ENCODE assay signal across 9 mouse cellular contexts in the genomic region with DNA sequence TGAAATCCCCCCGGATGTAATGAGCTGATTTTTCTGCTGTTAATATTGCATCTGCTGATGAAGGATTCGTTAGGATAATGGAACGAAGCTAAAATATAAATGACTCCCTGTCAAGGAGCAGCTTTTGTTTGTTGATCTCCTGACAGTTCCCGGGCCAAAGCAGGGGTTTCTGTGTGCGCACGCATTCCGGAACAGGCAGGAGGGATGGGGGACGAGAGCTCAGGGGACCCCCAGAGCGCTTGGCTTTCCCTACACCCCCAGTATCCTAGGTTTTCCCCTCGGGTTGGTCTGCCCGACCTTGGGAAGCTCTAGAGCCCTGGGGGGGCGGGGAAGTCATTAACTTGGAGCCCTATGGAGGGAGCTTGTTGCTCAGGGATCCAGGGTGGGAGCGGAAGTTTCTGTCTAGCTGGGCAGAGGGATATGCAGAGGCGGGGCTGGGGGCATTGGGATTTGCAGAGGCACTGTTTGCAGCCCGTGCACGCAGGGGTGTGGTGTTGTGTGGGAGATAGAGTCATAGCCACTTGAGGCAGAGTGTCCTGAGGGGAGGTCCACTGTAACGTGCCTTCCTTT.
DNase-seq lines count a peak whose midpoint lies in the region; ATAC-seq lines count a peak whose summit lies in the region.
"Had no signal": no experiment of that assay in that cellular context is flagged by ENCODE, and none has a peak within 500 bp of the region (broad histone marks: within the 10 kb centered on the region; RNA-seq: fewer than 3 reads in every experiment).

No protein-coding gene starts in this region.

- H3K9ac ChIP-seq in kidney, embryonic 14.5 days (ENCODE audit: low read depth, low read length): no peak overlapping the region
- no peak overlapping the region for H3K9ac ChIP-seq in hindbrain, embryonic 13.5 days
- H3K9ac ChIP-seq in midbrain, embryonic 12.5 days (replicated peaks): no peak overlapping the region

- 26% methylated on average over 17 of the region's 17 CpGs for WGBS in kidney, embryonic 14.5 days
- WGBS in hindbrain, embryonic 13.5 days: 13% methylated on average over 17 of the region's 17 CpGs
- WGBS in midbrain, embryonic 12.5 days: 13% methylated on average over 17 of the region's 17 CpGs

- H3K27me3 ChIP-seq in kidney, embryonic 14.5 days (ENCODE audit: control insufficient read depth, insufficient read depth, low read length): no peaks in the 10 kb centered on the region; the same call in none of the 2 replicates
- H3K27me3 ChIP-seq in hindbrain, embryonic 13.5 days: peaks cover 97% of the 10 kb centered on the region
- peaks cover 84% of the 10 kb centered on the region for H3K27me3 ChIP-seq in midbrain, embryonic 12.5 days

- no peak overlapping the region for H3K4me3 ChIP-seq in kidney, embryonic 14.5 days (ENCODE audit: low read length)
- H3K4me3 ChIP-seq in hindbrain, embryonic 13.5 days: no peak overlapping the region
- 0 out of 2 replicates have a peak overlapping the region, but pooled peaks have one; percentile 5 for H3K4me3 ChIP-seq in midbrain, embryonic 12.5 days
- H3K4me3 ChIP-seq: erythroblast, embryonic 14.5 days had no signal

- peak; percentile 28 for DNase-seq in embryo, embryonic 10 days (ENCODE audit: low spot score)
- DNase-seq in embryo, embryonic 9.5 days (ENCODE audit: extremely low spot score): no peak
- DNase-seq in kidney, postnatal 14 days: no peak
- DNase-seq in thymus, adult 18-20 months: no peak

- H3K27ac ChIP-seq in kidney, embryonic 14.5 days (ENCODE audit: low read depth, low read length): no peak overlapping the region
- peak overlapping the region; percentile 66 for H3K27ac ChIP-seq in hindbrain, embryonic 13.5 days
- no peak overlapping the region for H3K27ac ChIP-seq in midbrain, embryonic 12.5 days (replicated peaks)

- peak overlapping the region; percentile 11; the same call in 1 of the 2 replicates for H3K4me2 ChIP-seq in kidney, embryonic 14.5 days (replicated peaks; ENCODE audit: low read depth, low read length)
- peak overlapping the region; percentile 36 for H3K4me2 ChIP-seq in hindbrain, embryonic 13.5 days
- peak overlapping the region; percentile 38 for H3K4me2 ChIP-seq in midbrain, embryonic 12.5 days (replicated peaks)

- H3K4me1 ChIP-seq in kidney, embryonic 14.5 days (ENCODE audit: control insufficient read depth, insufficient read depth, low read length): peaks cover 21% of the 10 kb centered on the region
- H3K4me1 ChIP-seq in hindbrain, embryonic 13.5 days (replicated peaks): peaks cover 73% of the 10 kb centered on the region
- H3K4me1 ChIP-seq in midbrain, embryonic 12.5 days: peaks cover 65% of the 10 kb centered on the region

- no peaks in the 10 kb centered on the region for H3K36me3 ChIP-seq in kidney, embryonic 14.5 days (ENCODE audit: control insufficient read depth, insufficient read depth, low read length)
- H3K36me3 ChIP-seq in hindbrain, embryonic 13.5 days: no peaks in the 10 kb centered on the region
- H3K36me3 ChIP-seq in midbrain, embryonic 12.5 days: no peaks in the 10 kb centered on the region

- ATAC-seq in kidney, embryonic 14.5 days (ENCODE audit: low FRiP score, low TSS enrichment): no peak
- ATAC-seq in hindbrain, embryonic 13.5 days (ENCODE audit: low FRiP score): no peak
- no peak for ATAC-seq in midbrain, embryonic 12.5 days (ENCODE audit: low FRiP score, low read depth)
- no peak for ATAC-seq in activated CD4-positive, CD25-positive, alpha-beta regulatory T cell, adult 4 months

- no peaks in the 10 kb centered on the region for H3K9me3 ChIP-seq in kidney, embryonic 14.5 days (ENCODE audit: control insufficient read depth, low read length)
- H3K9me3 ChIP-seq in hindbrain, embryonic 13.5 days: no peaks in the 10 kb centered on the region
- H3K9me3 ChIP-seq in midbrain, embryonic 12.5 days: no peaks in the 10 kb centered on the region
